Mouse (Mus musculus) bone marrow, adult 2 months (tissue): ENCODE measurements around the gene Uvrag. TPM values are rescaled to one million over a fixed set of nuclear protein-coding genes. Genes with fewer than 3 reads are reported as not detected.

Experiments
- H3K27ac ChIP-seq: fragments of 200-500 bp; 2 replicates; pipeline ENCODE4 v1.5.1; 2012; ENCODE audit warnings: low read depth, mild to moderate bottlenecking, control low read depth, inconsistent platforms, low read length; ENCODE audit not compliant: control insufficient read depth, poor library complexity, insufficient read depth
- H3K4me1 ChIP-seq: fragments of 200-500 bp; 2 replicates; pipeline ENCODE4 v1.6.1; 2011; ENCODE audit warnings: low read length; ENCODE audit not compliant: control insufficient read depth, insufficient read depth
- H3K4me3 ChIP-seq: fragments of 200-500 bp; replicated peaks from 2 replicates; pipeline ENCODE3; 2011; ENCODE audit warnings: mild to moderate bottlenecking, low read depth, low read length, control low read depth; ENCODE audit not compliant: control insufficient read depth
- CTCF ChIP-seq: fragments of 200-500 bp; IDR thresholded peaks from 2 replicates; pipeline ENCODE4 v1.5.1; 2011; ENCODE audit warnings: low read length, control low read depth; ENCODE audit not compliant: control insufficient read depth, insufficient read depth
- POLR2A ChIP-seq: fragments of 200-500 bp; IDR thresholded peaks from 2 replicates; pipeline ENCODE4 v1.6.1; 2011; ENCODE audit warnings: low read depth, mild to moderate bottlenecking, control low read depth, low read length, borderline replicate concordance; ENCODE audit not compliant: control insufficient read depth
- whole genome bisulfite sequencing: fragments of 180-500 bp; shearing (Covaris S2); methylation state at CpG from one replicate; pipeline ENCODE4 v1.1.7; 2018; 5-methylcytosine and 5-hydroxymethylcytosine counted together
- polyA plus RNA-seq: library from polyadenylated mRNA; stranded (reverse); fragments of >200 nt; gene quantifications from 2 replicates; pipeline ENCODE4 v1.2.4, GENCODE M21; 2011; ENCODE audit warnings: low replicate concordance; ENCODE audit not compliant: missing spikeins, insufficient read depth, insufficient read length

Gene Uvrag
- polyA plus RNA-seq, 1 experiment = 38.2 TPM

DNA sequence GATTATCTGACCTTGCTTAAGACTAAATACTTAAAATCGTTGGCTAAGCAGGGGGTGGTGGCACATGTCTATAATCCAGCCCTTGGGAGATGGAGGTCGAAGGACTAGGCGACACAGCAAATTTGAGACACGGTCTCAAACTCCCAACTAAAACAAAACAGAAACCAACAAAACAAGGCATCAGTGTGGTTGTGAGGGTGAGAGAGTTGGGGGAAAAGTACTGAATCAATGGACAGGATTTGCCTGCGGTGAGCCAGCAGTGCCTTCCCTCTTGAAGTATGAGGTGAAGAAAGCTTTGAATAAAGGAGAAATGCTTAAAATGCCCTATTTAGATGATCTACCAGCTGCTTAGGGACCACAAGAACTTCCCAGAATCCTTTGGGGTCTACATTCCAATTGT lies 247.8 kb downstream of the Uvrag start:
- Histone ChIP-seq H3K27ac (no peak overlapping the region), H3K4me3 (no peak overlapping the region), H3K4me1 (peaks cover 4% of the 10 kb centered on the region)
- TF ChIP-seq CTCF (no peak), POLR2A (no peak)
- WGBS = 30% methylated on average over 5 of the region's 5 CpGs

DNA sequence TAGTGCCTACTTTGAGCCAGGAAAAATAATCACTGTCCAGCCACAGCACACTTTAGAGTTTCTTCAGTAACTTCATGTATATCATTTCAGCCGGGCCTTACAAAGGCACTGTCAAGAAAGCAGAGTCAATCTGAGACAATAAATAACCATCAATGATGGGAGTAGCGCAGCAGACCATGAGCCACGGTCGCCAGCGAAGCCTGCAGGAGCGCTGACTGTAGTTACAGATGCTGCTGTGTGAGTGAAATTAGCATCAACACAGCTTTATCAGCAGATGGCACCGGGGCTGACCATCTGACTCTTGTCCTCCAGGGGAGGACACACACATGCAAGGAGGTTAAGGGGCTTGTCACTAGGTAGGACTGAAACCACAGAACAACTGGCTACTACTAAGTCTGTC lies 251.7 kb downstream of the Uvrag start:
- no peak overlapping the region for H3K27ac ChIP-seq
- 87% methylated on average over 7 of the region's 7 CpGs for WGBS
- TF ChIP-seq POLR2A (no peak), CTCF (no peak)
- peaks cover 4% of the 10 kb centered on the region for H3K4me1 ChIP-seq
- H3K4me3 ChIP-seq = no peak overlapping the region

DNA sequence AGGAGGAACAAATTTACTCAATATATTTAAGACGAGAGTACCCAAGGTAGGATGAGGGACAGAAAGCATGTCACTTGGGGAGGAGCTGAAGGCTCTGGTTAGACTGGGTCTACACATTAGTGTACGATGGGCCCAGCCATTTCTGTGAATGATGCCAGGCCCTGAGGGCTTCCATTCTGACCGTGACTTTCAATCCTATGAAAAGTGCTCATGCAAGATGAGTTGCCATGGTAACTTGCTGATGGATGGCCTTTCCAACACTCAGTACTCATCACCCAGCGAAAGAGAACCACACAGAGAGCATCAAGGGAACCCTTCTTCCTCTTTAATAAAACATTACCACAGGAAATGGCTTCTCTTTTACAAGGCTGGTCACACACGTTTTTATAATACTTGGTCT lies 252.1 kb downstream of the Uvrag start:
- Histone ChIP-seq H3K4me1 (peaks cover 3% of the 10 kb centered on the region), H3K4me3 (no peak overlapping the region), H3K27ac (no peak overlapping the region)
- no peak for TF ChIP-seq CTCF
- TF ChIP-seq POLR2A = no peak
- WGBS = 69% methylated on average over 5 of the region's 5 CpGs

DNA sequence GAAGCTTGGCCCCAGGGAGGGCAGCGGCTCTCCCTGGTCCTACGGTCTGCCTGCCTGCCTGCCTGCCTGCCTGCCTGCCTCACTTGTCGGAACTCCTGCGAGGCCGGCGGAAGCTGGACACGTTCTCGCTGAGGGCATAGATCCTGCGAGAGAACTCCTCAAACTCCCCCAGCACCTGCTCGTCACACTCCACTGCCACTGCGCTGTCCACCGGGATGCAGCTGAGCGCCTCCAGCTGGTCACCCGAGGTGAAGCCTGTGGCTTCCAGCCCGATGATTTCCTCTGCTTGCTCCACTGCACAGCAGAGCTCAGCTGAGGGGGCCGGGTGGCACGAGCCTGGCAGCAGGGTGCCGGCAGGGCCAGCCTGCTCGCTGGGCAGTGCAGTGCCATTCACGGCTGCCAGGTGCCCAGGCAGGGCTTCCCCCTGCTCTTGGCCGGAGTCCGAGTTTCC lies 253.1 kb downstream of the Uvrag start:
- H3K27ac ChIP-seq = no peak overlapping the region
- no peak overlapping the region for H3K4me3 ChIP-seq
- peaks cover 2% of the 10 kb centered on the region for H3K4me1 ChIP-seq
- 82% methylated on average over 22 of the region's 22 CpGs for WGBS
- TF ChIP-seq CTCF (no peak), POLR2A (no peak)

DNA sequence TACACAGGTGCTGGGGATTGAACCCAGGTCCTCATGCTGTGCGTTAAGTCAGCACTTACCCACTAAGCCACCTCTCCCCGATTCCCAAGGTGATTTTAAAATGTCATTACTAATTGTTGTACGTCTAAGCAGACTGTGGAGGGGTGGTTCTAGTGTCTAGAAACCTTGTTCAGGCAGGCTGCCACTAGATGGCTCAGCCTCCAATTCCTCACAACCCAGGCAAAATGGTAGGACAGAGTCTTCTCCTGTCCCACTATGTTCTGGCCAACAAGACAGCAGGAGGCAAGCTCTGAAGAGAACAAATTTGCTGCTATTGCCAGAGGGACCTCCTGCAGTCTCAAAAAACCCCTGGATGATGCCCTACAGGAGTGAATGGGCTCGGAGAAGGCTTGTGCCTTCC lies 259.1 kb downstream of the Uvrag start:
- no peak overlapping the region for H3K27ac ChIP-seq
- no peak for TF ChIP-seq CTCF
- TF ChIP-seq POLR2A = no peak
- no peak overlapping the region for H3K4me3 ChIP-seq
- no peaks in the 10 kb centered on the region for H3K4me1 ChIP-seq
- WGBS = 73% methylated on average over 4 of the region's 4 CpGs

DNA sequence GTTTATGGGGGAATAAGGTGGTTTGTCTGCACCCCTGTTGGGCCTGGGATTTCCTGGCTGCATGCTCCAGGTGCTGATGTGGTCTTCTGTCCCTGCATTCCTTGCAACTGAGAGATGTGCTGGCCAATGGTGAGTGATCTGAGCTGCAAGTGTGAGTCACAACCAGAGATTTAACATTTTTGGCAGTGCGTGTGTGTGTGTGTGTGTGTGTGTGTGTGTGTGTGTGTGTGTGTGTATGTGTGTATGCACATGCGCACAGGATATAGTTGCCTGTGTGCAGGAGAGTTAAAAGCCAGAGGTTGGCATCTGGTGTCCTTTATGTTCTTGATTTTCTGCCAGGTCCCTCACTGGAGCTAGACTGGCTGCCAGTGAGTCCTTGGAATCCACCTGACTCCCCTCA lies 261.8 kb downstream of the Uvrag start:
- H3K4me1 ChIP-seq = no peaks in the 10 kb centered on the region
- WGBS = 77% methylated on average over 2 of the region's 2 CpGs

DNA sequence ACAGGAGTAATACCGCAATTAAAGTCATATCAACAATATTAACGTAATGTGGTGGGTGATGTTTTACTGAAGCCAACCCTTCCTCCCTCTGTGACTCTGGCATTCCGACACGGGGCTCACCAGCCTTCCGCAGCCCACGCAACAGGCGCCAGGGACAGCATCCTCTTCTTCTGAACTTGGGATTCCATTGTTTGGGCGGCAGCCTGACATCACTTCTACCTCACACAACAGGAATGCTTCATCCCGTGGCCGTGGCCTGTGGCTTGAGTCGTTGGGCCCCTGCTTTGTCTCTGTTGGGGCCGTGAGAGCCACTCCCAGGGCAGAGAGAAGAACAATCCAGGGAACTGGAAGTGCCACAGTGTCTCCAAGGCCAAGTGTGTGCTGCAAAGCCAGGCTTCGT lies 264.8 kb downstream of the Uvrag start:
- no peak overlapping the region for H3K27ac ChIP-seq
- TF ChIP-seq POLR2A (no peak), CTCF (no peak)
- no peaks in the 10 kb centered on the region for H3K4me1 ChIP-seq
- H3K4me3 ChIP-seq = no peak overlapping the region
- WGBS = 83% methylated on average over 13 of the region's 13 CpGs

More for the DNA sequence above, 261.8 kb downstream of the Uvrag start:
- Histone ChIP-seq H3K27ac (no peak overlapping the region), H3K4me3 (no peak overlapping the region)
- no peak for TF ChIP-seq CTCF
- no peak for TF ChIP-seq POLR2A

DNA sequence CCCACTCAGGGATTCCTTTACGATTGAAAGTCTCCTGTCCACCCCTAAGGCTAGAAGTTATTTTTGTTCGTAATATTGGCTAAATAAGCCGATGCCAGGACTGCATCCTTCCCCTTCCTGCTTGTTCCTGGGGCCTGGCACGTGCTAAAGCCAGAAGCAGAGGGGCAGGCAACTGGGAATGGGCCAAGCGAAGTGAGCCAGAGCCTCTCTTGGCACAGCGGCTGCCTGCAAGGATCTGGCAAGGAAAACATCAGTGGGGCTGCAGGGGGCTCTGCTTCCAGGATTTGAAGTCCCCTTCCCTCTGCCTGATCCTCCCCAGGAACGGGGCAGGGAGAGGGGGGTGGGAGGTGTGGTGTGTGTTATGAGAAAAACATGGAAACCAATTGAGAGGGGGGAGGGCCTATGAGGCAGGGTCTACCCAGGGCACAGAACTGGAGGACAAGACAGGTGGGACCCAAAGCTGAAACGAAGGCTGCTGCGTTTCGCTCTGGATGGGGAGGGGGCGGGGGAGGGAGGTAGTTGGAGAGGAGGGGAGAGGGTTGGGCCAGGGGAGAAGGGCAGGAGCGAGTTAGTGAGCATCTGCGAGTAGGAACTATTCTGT lies 265.5 kb downstream of the Uvrag start:
- TF ChIP-seq CTCF (no peak), POLR2A (no peak)
- 77% methylated on average over 13 of the region's 13 CpGs for WGBS
- Histone ChIP-seq H3K27ac (no peak overlapping the region), H3K4me3 (no peak overlapping the region), H3K4me1 (no peaks in the 10 kb centered on the region)

DNA sequence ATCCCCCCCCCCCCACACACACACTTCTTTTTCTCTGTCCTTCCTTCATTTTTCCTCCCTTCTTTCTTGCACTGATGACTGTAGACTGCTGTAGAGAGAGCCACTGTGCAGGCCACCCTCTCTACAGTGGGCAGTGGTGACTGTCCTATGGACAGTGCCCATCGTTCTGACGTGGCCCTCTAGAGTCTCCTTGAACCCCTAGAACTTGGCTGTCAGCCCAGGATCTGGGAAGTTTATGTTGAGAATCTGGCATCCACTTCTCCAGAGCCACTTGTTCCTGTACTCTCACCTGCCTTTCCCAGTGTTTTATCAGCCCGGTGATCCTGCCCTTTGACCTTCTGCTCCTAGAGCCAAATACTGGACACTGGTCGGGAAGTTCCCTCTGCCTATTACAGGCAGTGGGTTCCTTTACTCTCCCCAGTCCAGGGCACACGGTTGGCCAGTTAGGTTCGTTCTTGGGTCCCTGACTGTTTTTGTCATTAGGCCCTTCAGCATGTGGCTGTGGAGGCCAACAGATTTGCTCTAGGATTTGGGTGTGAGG lies 266.5 kb downstream of the Uvrag start:
- H3K4me1 ChIP-seq = no peaks in the 10 kb centered on the region
- H3K4me3 ChIP-seq = no peak overlapping the region
- 76% methylated on average over 6 of the region's 6 CpGs for WGBS
- TF ChIP-seq CTCF = no peak
- no peak for TF ChIP-seq POLR2A
- no peak overlapping the region for H3K27ac ChIP-seq
